Mouse (Mus musculus) Muller cell, postnatal 12 days (primary cell): ENCODE measurements at regions not wholly inside any gene's neighbourhood (a gene's known extent, or its start where the extent isn't known, plus 50 kb on each side); places are given as distances from the start of the nearest gene placed in this dataset.
"Not testable (repeated sequence)": the region's sequence is repeated elsewhere in the genome, so short reads cannot be mapped to it uniquely, and the experiment has no call there.

Experiments used
- DNase-seq: peaks from one replicate; pipeline ENCODE4 v3.0.0-alpha.2; 2015; ENCODE audit errors: inconsistent ontology term

DNA sequence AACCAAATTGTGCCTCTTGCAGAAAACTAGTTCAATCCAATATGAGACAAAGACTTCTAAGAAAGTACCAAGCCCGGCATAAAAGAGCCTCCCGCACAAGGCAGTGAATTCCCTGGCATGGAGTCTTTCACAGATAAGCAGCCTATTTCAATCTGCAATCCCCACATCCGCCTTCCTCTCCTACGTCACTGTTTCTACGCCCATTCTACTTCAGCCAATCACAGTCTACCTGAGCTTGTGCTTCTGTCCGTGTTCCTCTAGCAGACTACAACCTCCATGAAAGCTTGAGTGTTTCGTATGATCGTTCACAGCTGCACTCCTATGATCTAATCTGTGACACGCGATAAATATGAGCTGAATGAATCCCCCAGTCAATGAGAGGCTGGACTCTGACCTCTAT, 155.6 kb upstream of the Ipo5 start:
- no peak for DNase-seq

DNA sequence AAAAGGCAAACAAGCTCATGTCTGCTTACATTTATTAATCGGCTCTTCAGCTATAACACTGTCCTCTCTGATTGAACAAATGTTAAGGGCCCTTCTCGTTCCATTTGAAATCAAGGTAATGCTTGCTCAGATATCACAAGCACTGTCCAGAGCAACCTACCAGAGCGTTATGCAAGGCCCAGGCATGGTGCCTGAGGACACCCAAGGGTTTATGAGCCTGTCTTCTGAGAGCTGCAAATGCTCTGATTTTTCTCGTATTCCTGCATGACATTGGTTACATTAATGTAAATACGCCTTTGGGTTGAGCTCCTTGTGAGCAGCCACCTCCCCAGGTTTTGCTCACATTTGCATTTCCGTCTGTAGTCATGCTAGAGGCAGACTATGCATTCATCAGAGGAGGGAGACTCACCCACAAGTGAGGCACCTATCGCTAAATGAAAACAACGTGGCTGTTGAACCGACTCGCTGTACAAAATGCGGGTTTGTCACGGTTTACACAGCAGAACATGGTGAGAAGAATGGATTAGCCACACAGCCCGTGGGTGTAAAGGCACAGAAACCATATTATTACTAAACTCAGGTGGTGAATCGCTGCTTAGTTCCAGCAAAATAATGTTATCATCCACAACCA, 152.7 kb upstream of the Ipo5 start:
- no peak for DNase-seq

DNA sequence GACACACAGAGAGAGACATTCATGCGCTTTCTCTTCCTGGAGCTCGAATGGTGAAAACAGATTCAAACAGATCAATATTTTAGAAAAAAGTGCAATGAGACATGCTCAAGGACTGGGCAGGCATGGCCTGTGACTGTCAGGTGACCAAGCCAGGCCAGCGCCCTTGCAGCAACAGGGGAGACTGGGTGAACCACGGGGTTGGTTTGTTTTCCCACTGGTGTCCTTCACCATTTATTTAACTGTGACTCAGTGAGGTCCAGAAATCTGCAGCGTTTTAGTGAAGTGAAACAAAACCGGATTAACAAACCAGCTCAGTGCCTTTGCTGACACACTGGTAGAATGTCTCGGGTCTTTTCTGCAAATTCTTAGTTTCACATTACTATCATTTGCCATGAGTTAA, 148.9 kb upstream of the Ipo5 start:
- no peak for DNase-seq

DNA sequence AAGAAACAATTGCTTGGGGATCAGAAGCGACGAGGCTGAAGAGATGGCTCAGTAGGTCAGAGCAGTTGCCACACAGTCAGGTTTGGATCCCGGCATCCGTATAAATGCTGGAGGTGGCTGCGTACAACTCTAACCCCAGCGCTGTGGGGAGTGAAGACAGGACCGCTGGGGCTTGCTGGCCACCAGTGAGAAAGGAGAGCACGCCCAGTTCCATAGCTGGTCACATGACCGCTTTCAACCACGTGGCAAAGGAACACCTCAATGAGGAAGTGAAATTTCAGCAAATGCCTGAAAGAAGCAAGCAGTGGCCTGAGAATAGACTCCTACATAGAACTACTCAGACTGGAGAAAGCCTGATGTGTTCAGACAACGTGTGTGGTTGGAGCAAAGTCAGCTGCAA, 148.3 kb upstream of the Ipo5 start:
- peak; percentile 31 for DNase-seq

DNA sequence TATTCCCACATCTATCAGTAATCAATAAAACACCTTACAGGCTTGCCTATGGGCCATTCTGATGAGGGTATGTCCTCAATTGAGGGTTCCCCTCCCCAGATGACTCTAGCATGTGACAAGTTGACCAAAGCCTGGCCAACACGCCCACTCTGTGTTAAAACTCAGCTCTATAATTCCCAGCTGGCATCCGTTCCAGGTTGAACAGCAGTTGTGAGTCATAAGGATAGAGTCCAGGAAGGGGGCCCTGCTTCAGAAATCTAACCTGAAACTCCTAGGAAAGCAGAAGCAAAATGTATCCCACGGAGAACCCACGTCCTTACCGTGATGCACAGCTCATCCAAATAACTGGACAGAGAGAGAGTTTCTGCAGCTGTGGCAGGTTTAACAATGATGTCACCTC, 147.2 kb upstream of the Ipo5 start:
- DNase-seq = no peak

DNA sequence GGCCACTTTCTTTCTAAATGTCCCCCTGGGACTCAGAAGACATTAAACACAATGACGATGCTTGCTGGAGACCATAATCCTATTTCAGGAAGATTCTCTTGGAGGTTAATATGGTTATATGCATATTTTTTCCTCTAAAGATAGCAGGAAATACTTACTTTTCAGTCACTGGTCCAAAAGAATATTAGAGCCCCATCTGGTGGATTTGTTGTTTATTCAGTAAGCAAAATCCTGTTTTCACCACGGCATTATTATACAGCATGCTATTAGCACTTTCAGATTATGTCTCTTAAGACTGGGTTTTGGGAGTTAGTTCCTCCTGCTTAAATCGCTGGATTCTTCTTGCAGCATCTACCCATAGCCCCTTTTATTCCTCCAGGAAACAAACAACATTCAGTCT, 146.6 kb upstream of the Ipo5 start:
- no peak for DNase-seq

DNA sequence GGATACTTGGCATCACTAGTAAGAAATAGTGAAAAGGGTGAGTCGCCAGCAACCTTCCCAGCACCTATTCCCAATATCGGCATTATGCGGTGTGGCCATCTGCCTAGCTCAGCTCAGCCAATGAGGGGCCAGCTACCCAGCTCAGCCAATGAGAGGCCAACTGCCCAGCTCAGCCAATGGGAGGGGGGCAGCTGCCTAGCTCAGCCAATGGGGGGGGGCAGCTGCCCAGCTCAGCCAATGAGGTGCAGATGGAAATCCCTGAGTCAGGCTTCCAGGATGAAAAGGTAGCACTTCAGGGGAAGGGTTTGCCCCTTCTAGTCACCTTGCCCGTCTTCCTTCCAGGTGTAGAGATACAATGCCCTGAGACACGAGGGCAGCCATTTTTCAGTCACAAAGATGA, 144.6 kb upstream of the Ipo5 start:
- DNase-seq = no peak

DNA sequence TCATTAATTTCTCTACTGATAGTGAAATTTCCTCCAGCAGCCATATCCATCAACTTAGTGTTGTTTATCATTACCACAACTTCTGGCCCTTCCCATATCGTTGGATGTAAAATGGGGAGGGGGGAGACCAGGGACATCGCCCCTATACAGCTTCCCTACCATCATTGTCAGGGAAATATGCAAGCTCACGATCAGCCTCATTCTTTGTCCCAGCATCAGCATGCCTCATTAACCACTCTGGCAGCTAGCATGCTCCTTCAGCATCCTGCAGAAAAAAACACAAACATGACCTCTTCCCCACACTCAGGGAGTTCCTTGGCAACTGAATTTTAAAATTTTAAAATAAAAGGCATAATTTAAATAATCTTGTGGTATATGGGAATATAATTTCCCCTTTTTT, 140.4 kb upstream of the Ipo5 start:
- DNase-seq = no peak

DNA sequence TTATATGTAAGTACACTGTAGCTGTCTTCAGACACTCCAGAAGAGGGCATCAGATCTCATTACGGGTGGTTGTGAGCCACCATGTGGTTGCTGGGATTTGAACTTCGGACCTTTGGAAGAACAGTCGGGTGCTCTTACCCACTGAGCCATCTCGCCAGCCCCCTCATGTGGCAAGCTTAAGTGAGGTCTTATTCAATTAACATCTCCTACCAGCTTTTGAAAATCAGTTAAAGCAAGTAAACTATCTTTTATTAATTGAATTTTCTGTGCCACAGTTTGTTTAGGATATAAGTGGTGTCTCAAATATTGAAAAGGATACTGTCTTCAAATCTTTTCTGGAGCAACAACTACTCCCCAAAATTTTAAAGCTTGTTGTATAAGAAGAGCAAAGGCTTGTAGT, 138.0 kb upstream of the Ipo5 start:
- DNase-seq = not testable (repeated sequence)

DNA sequence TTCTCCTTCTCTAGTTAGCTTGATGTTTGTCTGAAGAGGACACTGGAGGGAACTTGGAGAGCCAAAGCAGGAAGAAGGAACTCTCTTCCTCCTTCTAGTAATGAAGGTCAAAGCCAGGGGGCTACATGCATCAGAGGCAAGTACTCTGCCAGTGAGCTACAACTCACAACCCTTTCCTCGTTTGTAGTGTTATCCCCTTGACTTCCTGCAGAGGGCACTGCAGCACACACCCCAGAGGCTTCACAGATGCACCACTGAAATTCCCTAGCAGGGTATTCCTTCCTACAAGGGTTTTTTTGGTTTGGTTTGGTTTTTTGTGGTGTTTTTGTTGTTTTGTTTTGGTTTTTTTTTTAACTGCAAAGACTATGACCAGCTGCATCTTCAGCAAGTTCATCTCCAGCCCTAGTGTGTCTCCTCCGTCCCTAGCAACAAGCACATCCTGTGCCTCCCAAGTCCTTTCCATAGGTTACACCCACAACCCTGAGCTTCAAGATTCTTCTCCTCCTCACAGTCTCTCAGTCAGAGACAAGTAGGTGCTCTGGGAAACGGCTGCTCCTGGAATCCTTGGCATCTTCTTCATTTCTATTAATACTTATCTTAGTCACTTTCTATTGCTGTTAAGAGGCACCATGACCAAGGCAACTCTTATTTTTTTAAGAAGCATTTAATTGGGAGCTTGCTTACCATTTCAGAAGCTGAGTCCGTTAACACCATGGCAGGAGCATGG, 119.0 kb upstream of the Ipo5 start:
- DNase-seq = no peak

DNA sequence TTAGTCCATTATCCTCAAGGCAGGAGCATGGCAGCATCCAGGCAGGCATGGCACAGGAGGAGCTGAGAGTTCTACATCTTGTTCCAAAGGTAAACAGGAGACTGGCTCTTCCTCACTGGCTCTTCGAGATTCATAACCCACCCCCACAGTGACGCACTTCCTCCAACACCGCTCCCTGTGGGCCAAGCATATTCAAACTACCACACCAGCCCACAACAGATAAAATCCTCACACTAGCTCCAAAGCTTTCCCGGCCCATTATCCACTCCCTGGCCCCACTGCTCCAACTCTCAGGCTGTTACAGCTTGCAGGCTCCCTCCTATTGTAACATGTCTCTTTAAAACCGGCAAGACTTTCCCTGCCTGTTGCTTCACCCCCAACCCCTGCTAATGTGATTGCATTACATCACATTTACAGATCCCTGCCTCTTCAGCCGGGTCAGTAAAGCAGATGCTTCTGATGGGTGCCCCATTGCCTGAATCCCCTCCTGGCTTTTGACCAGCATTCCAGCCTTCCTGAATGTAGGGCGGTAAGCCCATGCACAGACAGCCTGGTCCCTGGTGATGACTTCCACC, 113.0 kb upstream of the Ipo5 start:
- no peak for DNase-seq

DNA sequence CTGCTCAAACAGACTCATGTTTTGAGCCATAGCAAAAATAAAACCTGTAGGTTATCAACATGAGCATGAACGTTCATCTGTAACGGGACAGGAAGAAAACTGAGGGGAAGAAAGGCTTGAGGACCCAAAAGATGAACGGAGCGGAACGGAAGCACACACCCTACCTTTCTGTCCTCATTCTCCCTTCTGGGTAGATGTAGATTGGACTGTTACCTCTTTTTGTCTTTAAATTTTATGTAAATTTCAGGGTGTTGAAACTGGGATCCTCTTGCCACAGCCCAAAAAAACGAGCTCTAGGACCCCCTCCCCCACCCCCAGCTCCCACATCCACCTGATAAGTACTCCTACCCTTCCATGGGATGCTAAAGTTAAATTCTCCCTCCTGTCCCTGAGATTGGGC, 107.8 kb upstream of the Ipo5 start:
- no peak for DNase-seq

DNA sequence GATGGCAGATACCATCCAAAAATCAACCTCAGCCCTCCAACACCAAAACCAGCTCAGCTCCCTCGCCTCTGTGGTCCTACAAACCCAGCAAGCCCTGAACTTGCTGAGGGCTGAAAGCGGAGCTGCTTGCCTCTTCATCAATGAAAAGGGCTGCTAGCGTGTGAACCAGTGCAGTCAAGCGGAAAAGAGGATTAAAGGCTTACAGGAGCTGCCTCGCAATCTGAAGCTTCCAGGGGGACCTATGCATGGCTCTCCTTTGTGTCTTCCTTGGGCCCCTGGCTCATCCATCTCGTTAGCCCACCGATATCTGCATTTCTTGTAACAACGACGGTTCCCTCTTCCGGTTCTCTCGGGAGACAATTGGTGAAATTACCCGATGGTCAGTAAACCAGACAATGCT, 107.3 kb upstream of the Ipo5 start:
- DNase-seq = peak; percentile 25

DNA sequence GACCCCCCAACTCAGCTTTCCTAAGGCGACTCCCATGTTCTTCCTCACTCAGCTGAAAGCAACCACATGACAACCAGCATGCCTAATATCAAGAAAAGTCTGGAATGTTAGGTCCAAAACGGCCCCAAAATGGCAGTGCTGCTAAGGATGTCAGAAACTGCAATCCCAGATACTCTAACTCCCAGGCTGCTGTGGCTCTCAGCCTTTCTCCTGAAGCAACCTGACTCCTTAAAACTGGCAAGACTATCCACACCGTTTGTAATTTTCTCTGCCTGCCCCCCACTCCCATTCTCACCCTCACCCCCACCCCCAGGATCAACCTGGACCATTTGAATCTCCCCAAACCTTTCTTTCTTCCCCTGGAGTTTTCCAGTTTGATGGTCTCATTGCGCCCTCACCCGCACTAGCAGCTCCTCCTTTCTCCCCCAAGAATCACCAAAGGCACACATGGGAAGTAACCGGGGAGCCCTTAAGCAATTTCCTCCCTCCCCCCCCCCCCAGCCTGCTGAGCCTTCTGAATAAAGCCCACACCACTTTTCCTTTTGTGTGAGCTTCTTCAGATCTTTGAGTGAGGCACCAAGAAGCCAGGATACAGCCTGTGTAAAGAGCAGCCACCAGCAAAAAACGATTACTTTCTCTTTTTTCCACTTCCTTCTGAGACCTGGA, 106.7 kb upstream of the Ipo5 start:
- DNase-seq = no peak

DNA sequence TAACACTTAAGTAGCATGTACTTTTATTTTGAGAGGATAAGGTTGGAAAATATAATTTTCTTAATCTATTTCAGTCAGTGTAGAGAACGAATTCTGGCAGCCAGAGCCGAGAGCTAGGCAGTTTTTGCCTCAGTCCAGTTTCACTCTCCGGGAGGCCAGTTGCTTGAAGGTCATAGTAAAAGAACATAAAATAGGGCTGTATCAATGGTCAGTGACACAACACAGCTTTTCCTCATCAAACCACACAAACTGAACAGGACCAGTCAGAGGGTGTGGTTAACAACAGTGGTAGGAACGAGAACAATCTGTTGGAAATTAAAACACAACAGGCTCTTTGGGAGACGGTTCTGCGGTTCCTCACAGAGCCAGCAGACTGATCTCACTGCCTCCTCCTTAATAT, 105.9 kb upstream of the Ipo5 start:
- DNase-seq = no peak

DNA sequence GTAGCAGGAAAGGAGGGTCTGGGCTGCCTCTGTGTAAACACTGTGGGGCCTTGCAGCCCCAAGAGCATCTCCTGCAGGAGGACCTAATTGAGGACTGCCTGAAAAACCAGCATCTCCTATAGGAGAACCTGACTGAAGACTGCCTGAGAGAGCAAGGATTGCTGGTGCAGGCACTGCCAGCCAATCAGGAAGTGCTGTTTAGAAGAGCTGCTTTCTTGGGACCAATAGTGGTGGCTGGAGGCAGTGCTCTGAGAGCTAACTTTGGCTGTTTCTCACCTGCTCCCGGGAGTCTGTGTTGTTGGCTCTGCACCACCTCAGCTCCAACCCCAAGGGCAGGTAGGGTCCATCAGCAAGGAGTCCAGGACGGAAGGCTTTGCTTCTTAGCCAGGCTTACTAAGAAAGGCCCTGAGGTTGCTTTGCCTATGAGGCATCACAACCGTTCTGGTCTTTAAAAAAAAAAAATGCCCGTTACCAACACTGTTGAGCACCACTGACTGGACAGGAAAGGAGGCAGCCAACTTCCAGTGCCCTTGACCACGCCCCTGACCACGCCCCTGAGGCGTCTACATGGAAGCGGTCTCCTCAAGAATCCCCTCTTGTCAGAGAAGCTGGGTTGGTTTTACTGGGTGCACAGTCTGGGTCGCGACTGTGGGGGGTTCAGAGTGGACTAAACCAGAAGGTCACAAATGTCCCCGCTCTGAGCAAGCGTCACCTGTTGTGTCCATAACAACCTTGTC, 105.0 kb upstream of the Ipo5 start:
- DNase-seq = not testable (repeated sequence)

DNA sequence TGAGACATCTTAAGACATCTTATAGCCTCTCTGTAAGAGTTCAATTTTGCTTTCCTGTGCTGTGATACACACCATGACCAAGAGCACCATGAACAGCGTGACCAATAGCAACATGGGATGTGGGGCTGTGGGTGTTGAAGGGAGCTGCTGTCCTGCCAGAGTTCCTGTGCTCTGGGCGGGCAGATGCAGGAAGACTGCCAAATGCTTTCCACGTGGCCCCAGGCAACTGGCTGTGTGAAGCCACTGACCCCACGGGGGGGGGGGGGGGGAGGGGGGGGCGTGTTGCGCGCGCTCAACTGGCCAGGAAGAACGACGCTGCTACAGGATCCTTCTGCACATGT, 104.5 kb upstream of the Ipo5 start:
- DNase-seq = no peak

DNA sequence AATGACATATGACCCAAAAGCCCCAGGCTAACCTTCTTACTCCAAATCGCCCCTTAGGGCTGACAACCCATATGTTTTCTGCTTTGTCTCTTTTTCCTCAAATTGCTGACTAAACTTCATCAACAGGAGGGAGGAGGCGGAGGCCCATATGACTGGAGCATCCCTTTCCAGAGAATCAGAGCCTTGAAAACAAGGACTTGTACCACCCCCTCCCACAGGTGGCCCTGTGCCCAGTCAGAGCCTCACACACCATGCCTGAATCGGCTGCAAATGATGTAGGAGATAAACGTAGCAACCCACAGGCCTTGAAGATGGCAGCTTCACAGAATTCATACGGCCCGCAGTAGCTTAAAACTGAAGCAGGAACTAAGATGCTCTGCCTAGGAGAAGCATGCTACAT, 101.7 kb upstream of the Ipo5 start:
- DNase-seq = no peak

DNA sequence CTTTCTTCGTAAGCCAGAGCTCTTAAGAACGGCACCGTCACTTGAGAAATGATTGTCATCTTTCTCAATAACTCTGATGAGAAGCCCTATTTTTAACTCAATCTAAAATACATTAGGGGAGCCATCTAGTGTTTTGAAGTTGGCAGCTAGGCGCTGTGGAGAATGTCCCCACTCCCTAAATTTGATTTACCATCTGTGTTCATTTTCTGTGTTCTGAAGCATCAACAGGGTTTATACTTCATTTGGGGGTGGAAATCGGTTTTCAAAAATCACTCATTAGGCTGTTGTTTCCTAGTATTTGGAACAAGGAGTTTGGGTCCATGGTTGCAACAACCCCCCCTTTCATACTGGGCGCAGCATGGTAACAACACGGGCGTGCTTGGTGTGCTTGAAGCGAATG, 97.1 kb upstream of the Ipo5 start:
- no peak for DNase-seq

DNA sequence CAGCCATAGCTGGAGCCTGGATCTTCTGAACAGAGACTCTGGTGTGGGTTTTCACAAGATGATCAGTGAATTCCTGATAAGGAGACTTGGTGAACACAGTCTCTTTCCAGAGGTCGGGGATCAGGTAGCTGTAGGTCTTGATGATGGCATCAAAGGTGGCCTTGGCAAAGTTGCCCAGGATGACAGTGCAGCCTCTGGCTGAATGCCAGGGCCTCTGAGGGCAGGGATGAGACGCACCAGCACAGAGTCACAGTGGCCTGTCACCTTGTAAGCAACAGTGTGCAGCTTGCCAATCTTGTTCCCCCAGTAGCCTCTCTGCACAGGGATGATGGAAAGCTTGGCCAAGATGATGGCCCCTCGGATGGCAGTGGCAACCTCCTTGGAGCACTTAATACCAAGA, 95.9 kb upstream of the Ipo5 start:
- DNase-seq = not testable (repeated sequence)

DNA sequence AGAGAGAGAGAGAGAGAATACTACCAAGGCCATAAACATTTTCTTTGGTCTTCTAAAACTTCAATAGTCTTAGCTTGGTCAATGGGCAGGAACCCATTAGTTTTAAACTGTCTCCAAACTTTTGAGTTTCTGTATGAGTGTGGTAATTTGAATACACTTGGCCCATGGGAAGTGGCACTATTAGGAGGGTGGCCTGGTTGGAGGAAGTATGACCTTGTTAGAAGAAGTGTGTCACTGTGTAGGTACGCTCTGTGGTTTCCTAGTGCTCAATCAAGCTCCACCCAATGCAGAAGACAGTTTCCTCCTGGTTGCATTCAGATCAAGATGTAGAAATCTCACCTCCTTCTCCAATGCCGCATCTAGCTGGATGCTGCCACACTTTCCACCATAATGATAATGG, 94.5 kb upstream of the Ipo5 start:
- no peak for DNase-seq

DNA sequence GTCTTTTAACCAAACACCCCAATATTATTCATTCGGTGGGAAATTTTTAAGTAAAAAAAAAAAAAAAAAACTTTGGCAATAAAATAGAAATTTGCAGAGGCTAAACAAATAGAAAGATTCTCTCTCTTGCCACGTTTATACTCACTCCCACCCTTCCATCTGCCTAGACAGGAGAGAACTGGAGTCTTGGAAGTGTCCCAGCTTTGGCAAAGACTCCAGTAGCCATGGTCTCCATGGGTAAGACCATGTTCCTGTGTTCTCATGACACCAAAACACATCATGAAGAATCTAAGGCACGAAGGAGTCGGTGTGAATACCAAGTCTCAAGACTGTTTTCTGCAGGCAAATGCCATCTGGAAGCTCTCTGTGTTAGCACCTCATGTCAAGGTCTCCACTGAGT, 84.8 kb upstream of the Ipo5 start:
- no peak for DNase-seq
